Mouse (Mus musculus) left cerebral cortex, adult 11 months (tissue): Measurements from ENCODE around the gene Tcp1.
"Not testable (repeated sequence)": the region's sequence is repeated elsewhere in the genome, so short reads cannot be mapped to it uniquely, and the experiment has no call there.

Experiments
- DNase-seq: peaks from one replicate; pipeline ENCODE4 v3.0.0; 2022; ENCODE audit warnings: low spot score

Tcp1 gene

DNA sequence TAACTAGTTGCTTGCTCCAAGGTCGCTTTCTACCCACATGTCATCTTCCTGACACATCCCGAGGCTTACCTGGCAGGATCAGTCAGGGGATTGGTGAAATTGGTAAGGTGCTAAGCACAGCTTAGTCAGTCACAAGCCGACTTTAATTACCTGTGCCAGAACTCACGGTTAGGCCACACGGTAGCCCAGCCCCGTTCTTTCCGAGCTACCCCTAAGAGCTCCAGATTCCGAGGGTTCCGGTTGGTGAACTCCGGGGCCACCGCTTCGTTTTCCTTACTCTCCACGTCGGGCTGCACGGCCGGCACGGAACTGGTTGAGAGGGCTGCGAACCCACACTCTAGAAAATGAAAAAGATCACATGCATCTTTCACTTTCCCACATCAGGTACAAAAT lies at the start of gene Tcp1:
TSS of gene Tcp1 (plus strand) at position 214 of the 393 bp plus-strand sequence.
- no peak for DNase-seq

DNA sequence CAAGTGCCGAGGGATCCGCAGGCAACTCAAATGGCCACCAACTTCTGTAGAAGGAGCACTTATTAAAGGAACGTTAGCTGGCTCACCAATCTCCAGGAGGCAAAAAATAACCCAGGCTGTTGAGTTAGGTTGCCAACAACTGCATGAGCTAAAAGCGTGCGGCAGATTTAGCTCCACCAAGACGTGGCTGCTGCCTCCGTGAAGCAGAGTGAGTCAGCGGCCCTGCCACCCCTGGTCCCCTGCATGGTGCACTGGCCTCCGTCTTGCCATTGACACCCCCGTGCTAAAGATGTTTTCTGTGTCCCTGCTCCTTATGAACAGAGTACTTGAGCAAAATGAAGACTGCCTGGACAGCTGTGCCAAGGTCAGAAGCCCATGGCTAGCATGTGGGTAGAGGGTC lies 48.6 kb upstream of the Tcp1 start:
- peak; percentile 41 for DNase-seq

DNA sequence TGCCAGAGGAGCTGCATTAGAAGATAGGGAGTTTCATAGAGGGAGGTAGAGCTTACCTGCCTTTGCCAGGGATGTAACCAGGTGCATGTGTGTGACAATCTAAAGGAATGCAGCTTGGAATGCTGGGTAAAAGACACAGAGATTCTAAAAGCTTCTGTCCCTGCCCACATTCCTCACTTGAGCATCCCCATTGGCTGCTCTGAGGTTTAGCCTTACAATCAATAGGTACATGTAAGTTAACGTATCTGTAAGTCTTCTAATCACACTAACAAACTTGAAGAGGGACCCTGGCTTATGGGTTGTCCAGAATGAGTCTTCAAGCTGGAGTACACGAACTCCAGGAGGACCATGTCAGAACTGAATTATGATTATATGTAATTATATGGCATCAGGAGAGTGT lies 47.5 kb upstream of the Tcp1 start, which contains the start of gene Mas1:
TSS of gene Mas1 (minus strand) at position 101 of the 400 bp plus-strand sequence.
- DNase-seq, result no peak

DNA sequence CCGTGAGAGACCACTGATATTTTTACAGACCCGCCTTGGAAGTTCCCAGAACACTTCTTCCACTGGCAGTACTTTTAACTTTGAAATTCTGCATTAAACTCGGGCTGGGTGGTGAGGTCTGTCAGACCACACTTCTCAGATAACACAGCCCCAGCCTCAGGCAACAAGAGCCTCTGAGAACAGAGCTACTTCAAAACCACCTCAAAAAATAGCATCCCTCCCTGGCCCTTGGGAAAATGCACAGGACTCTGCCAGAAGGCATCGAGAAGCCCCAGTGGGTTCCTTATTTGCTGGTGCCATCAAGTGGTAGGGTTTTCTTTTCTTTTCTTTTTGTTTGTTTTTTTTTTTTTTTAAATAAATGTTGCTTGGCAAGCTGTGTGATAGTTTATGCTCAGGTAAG lies 46.9 kb upstream of the Tcp1 start:
- no peak for DNase-seq

DNA sequence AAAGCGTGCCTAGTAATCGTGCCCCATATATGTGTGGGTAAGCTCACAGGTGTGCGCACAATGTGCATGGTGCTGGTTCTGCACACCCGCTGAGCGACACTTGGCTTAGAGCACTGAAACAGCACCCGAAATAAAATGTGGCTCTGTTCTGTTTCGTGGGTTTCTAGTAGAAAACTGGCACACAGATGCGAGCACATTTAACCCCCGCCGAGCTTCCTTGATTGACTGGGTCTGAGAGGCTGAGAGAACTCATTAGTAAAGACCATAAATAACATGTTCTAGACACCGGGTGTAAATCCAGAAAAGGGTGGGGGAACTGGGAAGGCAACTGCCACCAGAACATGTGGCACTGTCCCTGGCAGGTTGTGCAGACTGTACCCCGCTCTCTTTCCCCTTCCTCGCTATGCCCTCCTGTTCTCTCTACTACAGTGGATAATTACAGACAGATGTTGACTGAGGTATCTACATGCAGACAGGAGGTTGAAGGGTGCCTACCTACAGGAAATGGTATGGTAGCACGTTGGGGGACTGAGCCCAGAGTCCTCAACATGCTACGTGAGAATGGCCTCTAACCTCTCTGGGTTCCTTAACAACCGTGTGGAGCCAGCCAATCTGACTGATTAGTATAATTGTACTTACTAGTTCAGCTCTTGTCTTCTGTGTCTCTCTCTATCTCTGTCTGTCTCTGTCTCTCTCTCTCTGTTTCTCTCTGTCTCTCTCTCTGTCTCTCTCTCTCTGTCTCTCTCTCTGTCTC lies 43.0 kb upstream of the Tcp1 start:
- DNase-seq, result no peak

DNA sequence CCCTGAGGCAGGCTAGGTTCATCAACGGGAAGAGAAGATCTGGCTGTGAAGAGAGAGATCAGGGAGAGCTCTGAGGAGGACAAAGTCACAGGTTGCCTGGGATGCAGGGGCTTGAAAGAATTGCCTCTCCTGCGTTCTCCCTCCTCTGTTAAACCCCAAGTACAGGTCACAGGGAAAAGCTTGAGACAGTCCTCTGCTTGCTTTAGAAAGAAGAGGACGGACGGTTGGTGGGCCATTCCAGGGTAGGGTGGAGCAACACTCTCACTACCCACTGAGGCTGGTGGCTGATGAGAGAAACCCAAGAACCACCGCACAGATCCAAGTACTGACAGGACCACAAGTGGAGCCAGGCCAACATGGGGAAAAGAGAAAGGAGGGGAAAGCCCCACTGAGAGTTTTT lies 39.8 kb upstream of the Tcp1 start, which contains the start of gene Mrgprh:
TSS of gene Mrgprh (plus strand) at position 301 of the 400 bp plus-strand sequence.
- DNase-seq, result no peak

DNA sequence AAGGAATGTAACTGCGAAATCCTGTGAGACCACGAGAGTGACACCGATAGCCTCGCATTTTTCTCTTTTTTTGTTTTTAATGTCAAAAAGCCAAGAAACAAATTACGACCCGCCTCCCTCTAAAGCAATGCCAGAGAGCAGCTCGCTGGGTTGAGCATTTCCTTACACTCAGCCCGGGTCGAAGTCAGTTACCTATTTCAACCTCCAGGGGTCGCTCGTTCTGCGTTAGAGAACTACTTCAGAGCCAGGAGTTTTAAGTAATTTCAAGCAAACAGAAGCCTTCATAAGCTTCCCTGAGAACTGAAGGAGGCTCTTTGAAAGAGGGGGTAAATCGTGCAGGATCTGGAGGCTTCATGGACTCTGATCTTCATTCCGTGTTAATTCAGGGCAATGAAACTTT lies 35.3 kb upstream of the Tcp1 start:
- peak; percentile 74 for DNase-seq

DNA sequence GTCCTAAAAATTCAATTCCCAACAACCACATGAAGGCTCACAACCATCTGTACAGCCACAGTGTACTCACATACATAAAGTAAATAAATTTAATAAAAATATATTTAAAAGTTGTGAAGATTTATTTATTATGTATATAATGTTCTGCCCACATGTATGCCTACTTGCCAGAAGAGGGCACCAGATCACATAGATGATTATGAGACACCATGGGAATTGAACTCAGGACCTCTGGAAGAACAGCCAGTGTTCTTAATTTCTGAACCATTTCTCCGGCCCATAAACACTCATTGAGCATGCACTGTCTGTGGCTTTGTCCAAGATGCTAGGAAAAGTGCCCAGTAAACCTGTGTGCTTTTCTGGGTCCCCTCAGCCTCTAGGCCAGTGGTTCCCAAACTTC lies 34.3 kb upstream of the Tcp1 start:
- no peak for DNase-seq

DNA sequence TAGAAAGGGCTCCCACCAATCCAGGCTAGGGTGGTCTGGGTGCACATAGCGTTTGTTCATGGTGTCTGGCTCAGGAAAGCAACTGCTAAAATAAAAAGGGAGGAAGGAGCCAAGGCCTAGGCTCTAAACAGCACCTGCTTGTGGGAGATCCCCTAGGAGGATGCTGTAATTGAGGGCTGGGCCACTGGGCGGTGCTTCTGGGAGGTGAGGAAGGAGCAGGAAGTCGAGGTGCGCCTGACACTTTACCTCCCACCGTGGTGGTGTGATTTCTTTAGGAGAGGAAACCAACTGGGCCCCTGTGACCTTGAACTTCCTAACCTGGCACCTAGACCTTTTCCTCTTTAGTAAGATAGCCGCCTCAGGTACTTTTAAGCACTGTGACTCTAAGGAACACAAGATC lies 28.9 kb upstream of the Tcp1 start:
- no peak for DNase-seq

DNA sequence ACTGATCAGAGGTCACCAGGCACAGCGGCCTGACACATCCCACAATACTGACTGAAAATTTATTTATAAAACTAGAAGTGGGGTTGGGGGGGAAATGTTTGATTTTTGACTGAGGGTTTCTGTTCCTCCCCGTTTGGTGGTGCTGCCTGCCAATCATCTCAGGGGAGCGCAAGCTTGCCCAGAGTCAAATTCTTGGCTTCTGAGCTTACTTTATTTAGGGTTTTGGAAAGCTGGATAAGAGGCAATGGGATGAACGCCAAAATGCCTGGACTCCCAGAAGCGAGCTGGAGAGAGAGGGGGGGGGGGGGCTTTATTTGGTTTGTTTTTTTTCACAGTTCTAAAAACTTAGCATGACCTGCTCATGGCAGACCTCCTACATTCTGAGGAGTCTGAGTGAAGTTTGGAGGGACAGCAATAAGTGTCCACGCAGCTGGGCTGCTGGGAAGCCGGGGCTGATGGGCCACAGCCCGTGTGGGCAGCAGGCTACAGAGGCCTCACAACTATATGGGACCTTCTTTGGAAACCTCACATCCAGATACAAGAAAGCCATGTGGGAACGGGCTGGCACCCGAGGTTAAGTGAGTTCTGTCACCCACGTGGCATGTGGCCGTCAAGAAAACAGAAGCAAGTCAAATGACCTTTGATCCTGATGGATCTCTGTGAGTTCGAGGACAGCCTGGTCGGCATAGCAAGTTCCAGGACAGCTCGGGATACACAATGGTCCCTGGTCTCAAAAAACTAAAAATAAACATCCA lies 28.3 kb upstream of the Tcp1 start:
- DNase-seq, result no peak

DNA sequence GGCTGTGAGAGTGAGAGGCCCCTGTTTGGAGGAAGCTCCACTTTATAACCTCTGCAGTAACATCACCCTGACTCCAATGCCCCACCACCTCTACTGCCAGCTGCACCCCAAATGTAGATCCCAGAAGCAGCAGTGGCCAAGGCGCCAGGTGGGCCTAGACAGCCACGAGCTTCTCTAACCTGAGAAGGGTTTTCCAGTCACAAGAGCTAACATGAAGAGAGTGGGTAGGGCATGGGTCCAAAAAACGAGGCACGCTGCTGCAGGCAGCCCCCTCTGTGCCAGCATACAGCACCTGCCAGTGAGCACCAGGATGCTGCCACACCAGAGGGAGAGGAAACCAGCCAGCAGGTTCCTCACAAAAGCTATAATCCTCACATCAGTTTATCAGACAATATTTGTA lies 24.4 kb upstream of the Tcp1 start:
- no peak for DNase-seq

DNA sequence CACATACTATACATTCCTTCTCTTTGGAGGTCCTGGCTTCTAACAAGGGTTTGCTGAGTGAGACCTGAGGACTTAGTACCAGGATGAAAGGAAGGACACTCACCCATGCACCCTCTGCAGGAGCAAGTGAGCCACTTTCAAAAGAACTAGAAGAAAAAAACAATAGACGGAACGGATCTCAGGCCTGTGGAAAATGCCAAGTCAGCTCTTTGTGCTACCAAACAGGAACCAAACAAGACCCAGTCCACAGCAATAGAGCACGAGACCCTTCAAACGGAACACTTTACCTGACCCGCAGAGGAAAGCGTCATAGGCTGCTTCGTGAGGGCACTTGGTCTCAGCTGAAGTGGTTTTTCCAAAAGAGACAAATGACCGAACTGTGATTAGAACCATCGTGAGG lies 23.5 kb upstream of the Tcp1 start:
- DNase-seq, result no peak

DNA sequence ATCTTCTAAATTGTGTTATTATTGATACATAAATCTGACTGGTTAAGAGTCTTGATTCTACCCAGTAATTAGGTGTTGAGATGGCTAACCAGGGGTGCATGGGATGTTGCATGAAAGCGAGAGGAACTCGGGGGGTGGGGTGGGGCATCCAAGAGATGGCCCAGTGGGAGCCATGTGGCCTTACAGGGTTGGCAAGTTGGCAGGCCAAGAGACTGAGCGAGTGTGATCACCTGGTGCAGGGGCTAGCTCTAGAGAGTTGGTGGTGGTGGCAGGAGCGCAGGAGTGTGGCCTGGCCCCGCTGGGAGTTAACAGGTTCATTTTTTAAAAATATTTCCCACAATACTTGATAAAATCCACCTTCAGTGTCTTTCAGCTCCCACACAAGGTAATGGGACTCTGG lies 17.8 kb upstream of the Tcp1 start:
- DNase-seq, result no peak

DNA sequence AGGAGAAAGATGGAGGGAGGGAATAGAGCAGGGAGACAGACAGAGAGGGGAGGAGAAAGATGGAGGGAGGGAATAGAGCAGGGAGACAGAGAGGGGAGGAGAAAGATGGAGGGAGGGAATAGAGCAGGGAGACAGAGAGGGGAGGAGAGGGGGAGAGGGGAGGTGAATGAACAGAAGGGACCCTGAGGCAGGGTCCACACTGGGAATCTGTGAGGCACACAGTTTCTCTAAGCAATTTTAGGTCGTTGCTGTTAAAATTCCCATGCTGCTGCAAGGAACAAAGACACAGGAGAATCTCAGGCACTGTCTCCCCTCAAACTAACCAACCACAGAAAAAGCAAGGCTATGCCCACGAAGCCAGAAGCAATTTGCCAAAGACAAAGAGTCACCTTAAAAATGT lies 16.9 kb upstream of the Tcp1 start:
- not testable (repeated sequence) for DNase-seq

DNA sequence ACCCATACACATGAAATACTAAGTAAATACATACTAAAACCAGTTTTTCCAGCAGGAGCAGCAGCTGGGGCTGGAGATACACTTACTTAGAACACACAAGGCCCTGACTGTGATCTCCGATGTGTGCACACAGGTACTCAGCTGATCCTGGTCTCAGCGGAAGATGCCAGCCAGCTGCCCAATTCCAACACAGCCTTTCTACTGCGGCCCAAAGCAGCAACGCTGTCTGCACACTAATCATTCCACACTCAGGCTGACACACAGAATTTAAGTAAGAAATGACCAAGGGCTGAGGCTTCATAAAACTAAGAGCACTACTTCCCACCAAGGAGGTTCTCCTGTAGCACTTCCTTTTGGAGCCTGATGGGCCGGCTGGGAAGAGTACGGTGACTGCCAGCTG lies 13.2 kb upstream of the Tcp1 start:
- DNase-seq, result no peak

DNA sequence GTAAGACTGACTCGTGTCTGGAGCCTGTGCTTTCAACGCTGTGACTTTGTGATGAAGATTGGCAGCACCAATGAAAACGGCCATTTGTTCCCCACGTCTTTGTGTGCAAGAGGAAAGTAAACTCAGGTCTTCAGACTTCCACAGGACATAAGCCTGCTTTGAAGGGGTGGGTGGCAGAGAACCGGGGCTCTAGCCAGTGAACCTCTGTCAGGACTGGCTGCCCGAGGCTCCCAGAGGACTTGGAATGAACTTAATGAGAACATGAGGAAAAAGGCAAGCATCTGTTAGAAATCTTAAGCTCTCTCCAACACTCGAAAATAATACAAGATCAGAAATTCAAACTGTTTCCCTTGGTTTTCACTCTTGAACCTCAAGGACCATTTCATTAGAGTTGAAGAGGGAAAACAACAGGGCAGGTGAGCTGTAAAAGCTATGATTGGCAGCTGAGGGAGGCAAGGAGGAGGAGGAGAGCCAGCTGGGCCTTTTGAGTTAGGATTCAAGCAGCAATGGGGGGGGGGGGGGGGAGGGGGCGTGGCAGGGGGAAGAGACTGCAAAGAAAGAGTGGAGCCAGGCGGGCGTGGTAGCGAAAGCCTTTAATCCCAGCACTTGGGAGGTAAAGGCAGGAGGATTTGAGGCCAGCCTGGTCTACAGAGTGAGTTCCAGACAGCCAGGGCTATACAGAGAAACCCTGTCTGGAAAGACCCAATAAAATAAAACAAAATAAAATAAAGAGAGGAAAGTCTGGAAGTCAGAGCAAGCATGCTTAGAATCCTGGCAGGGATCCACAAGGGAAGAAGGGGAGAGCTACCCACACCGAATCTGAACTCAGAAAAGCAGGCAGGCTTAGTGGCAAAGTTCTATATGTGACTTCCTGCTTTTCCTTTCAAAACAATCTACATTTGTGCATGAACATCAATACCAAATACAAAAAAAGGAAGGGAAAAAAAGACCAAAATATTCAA lies 11.8 kb upstream of the Tcp1 start:
- DNase-seq, result no peak

DNA sequence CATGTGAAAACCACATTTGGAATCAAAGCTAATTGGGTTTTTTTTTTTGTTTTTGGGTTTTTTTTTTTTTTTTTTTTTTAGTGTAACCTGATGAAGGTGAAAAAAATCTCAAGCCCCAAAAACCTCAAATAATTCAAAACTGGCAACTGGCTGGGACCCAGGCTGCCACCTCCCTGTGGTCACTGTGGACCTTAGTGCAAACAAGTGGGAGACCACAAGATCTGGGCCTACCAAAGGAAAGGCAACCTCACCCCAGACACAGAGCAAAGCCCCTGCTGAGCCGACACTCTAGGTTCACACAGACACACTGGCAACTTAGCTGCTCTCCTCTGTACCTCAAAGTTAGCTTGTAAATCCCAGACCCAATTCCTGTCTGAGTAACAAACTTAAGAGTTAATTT lies 11.2 kb upstream of the Tcp1 start:
- DNase-seq, result no peak

DNA sequence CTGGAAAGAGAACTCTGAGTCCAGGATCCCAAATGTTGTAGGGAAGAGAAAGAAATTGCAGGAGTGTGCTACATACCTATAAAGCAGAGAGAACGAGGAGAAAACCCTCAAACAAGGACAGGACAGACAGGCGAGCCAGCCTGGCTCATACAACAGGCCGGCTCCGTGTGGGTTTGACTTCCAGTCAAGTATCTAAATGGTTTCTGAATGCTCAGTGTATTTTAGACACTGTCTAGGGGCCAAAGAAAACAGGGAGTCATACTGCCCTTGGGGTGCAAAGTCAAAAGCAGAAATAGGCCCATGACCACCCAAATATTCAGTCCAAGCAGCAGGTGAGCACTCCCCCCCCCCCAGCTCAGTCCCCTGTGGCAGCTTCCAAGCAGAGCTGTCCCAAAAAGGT lies 9.7 kb upstream of the Tcp1 start:
- no peak for DNase-seq

DNA sequence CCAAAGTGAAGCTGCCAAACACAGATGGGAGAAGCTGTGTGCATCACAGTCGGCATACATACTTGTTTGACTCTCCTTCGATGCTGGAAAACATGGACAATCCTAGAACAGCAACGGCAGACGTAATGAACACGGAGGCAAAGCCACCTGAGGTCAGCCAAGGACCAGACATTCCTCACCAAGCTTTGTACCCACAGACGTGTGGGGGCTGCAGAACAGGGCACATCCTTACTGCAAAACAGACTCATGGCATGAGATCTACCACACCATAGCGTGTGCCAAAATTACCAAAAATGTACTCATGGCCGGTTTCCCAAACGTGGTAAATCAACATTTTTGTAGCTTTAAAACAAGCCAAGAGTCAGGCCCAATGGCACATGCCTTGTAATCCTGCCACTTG lies 9.1 kb upstream of the Tcp1 start:
- no peak for DNase-seq

DNA sequence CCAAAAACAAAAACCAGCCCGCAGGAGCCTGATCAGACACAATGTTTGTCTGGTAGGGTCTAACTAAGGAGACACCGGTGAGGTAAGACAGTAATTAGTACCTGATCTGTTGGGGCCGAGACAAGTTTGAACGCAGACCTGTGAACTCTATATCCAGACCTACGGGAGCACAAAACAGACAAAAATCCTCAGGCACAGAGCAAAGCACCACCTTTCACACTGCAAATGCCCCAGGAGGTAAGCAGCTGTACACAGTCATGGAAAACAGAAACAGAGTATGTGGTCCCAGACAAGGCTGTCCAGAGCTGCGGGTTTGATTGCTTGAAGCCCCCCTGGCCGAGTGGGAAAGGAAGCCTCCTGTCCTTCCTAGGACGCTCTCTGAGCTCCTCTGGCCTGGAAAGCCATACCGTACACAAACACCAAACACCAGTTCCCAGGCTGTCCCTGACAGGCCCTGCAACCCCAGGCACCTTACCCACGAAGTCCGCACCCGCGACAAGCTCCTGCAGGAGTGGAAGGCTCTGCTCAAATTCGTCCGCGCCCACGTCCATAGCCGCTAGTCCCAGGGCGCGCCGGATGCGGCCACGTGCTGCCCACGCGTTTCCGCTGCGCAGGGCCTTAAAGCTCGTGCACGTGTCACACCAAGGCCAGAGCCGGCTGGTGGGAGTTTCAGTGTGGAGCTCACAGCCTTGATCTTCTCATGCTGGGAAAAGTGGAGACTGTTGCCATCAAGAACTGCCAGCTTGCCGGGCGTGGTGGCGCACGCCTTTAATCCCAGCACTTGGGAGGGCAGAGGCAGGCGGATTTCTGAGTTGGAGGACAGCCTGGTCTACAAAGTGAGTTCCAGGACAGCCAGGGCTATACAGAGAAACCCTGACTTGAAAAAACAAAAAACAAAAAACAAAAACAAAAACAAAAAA lies 5.9 kb upstream of the Tcp1 start, which contains the start of gene Pnldc1:
TSS of gene Pnldc1 (minus strand) at position 870 of the 920 bp plus-strand sequence.
- DNase-seq, result no peak

DNA sequence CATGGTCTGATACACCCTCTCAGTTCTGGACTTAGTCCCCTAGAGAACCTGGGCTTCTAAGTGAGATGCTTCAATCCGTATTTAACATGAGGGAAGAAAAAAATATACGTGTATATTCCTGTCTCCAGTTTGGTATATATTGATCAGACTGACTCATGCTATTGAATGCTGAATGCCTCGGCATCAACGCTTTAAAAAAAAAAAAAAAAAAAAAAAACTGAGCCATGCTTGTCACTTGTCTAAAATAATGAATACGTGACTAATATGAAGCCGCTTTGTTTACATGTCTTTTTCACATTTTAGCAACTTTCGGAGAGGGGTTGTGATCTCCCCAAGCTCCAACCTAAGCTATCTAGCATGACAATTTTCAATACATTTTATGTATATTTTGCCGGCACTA lies 5.1 kb upstream of the Tcp1 start:
- no peak for DNase-seq
